Mouse (Mus musculus) thymus, adult 18-20 months (tissue): ENCODE data around the gene Chpf2.

Source experiments
- DNase-seq, 2 experiments: peaks; one replicate each; pipeline ENCODE4 v3.0.0; 2022; ENCODE audit warnings: mixed read lengths in 2 of 2

Chpf2 gene

GRCm38 (mm10) chr5:24591796-24592470, 5.4 kb downstream of the Chpf2 start:
- DNase-seq = no peak

GRCm38 (mm10) chr5:24592471-24593160, 6.1 kb downstream of the Chpf2 start:
- no peak for DNase-seq

GRCm38 (mm10) chr5:24593230-24593629, 6.7 kb downstream of the Chpf2 start:
- no peak for DNase-seq

- no peak for DNase-seq
These were observed 7.4 kb downstream of the Chpf2 start for GRCm38 (mm10) chr5:24593928-24594327.

- DNase-seq = no peak
These were observed 7.8 kb downstream of the Chpf2 start for GRCm38 (mm10) chr5:24594346-24594745.

GRCm38 (mm10) chr5:24595261-24595660, 8.7 kb downstream of the Chpf2 start:
- no peak for DNase-seq

- no peak for DNase-seq
These were observed 9.3 kb downstream of the Chpf2 start for GRCm38 (mm10) chr5:24595786-24596380.

GRCm38 (mm10) chr5:24596519-24597171, 10.1 kb downstream of the Chpf2 start:
- DNase-seq = no peak

- DNase-seq = no peak
These were observed 10.7 kb downstream of the Chpf2 start for GRCm38 (mm10) chr5:24597221-24597728.

GRCm38 (mm10) chr5:24597901-24598569, 11.5 kb downstream of the Chpf2 start:
- DNase-seq = no peak

- no peak for DNase-seq
These were observed 12.0 kb downstream of the Chpf2 start for GRCm38 (mm10) chr5:24598570-24599006.

- DNase-seq = no peak
These were observed 12.6 kb downstream of the Chpf2 start for GRCm38 (mm10) chr5:24599137-24599536.

GRCm38 (mm10) chr5:24600236-24600635, 13.7 kb downstream of the Chpf2 start:
- no peak for DNase-seq

GRCm38 (mm10) chr5:24601071-24601835, 14.7 kb downstream of the Chpf2 start:
- DNase-seq = no peak

GRCm38 (mm10) chr5:24601911-24602750, 15.6 kb downstream of the Chpf2 start:
- DNase-seq = no peak

- DNase-seq = no peak
These were observed 16.3 kb downstream of the Chpf2 start for GRCm38 (mm10) chr5:24602751-24603343.

- no peak for DNase-seq
These were observed 17.0 kb downstream of the Chpf2 start for GRCm38 (mm10) chr5:24603431-24604010.

GRCm38 (mm10) chr5:24604080-24604655, 17.6 kb downstream of the Chpf2 start:
- DNase-seq = no peak

GRCm38 (mm10) chr5:24604656-24605100, 18.1 kb downstream of the Chpf2 start:
- DNase-seq = no peak
